Mouse (Mus musculus) CH12.LX (cell line): ENCODE data around the gene Fam193a. TPM values are rescaled to one million over a fixed set of nuclear protein-coding genes. Genes with fewer than 3 reads are reported as not detected.

Experiments
- DNase-seq: peaks from one replicate; pipeline ENCODE4 v3.0.0-alpha.2; 2013; ENCODE audit errors: extremely low read depth
- H3K27ac ChIP-seq: 2 replicates; pipeline ENCODE4 v1.5.1; 2012; ENCODE audit warnings: low read depth, mild to moderate bottlenecking, control low read depth, moderate library complexity; ENCODE audit not compliant: insufficient read depth
- H3K27me3 ChIP-seq: replicated peaks from 2 replicates; pipeline ENCODE3; 2012; ENCODE audit warnings: inconsistent platforms
- H3K36me3 ChIP-seq, 2 experiments: replicated peaks in 1 of 2; 2 replicates each; pipeline versions ENCODE3 to v1.6.1; 2012; ENCODE audit warnings: inconsistent platforms in 1 of 2, low read length in 1 of 2, mild to moderate bottlenecking in 1 of 2, mixed read lengths in 1 of 2, moderate library complexity in 1 of 2; ENCODE audit not compliant: control insufficient read depth in 1 of 2, insufficient read depth in 1 of 2
- H3K4me1 ChIP-seq, 2 experiments: 2 replicates each; pipeline ENCODE4 v1.6.1; 2012; ENCODE audit warnings: inconsistent platforms in 1 of 2, moderate library complexity in 1 of 2; ENCODE audit not compliant: insufficient read depth in 2 of 2, control insufficient read depth in 1 of 2
- H3K4me2 ChIP-seq: 2 replicates; pipeline ENCODE4 v1.6.1; 2012; ENCODE audit warnings: low read depth, mild to moderate bottlenecking, control low read depth; ENCODE audit not compliant: poor library complexity, insufficient read depth, severe bottlenecking
- H3K4me3 ChIP-seq, 3 experiments: fragments of 150-350 bp in 1 of 3; sonication (generic) in 1 of 3; replicated peaks in 1 of 3; 2 replicates each; pipeline versions ENCODE3 to v1.5.1; 2011 to 2012; ENCODE audit warnings: low read depth in 2 of 3, low read length in 2 of 3, mild to moderate bottlenecking in 2 of 3, moderate library complexity in 2 of 3, control low read depth in 1 of 3, improper control_type of control experiment in 1 of 3, inconsistent platforms in 1 of 3, mixed read lengths in 1 of 3; ENCODE audit not compliant: poor library complexity in 1 of 3
- H3K79me2 ChIP-seq: replicated peaks from 2 replicates; pipeline ENCODE4 v1.6.1; 2012; ENCODE audit warnings: mild to moderate bottlenecking, moderate library complexity; ENCODE audit not compliant: control insufficient read depth, poor library complexity, insufficient read depth, severe bottlenecking; ENCODE audit errors: extremely low read depth
- H3K9ac ChIP-seq: 2 replicates; pipeline ENCODE4 v1.6.1; 2012; ENCODE audit warnings: low read depth, mild to moderate bottlenecking, control low read depth, moderate library complexity; ENCODE audit not compliant: insufficient read depth
- H3K9me3 ChIP-seq: replicated peaks from 2 replicates; pipeline ENCODE3; 2012; ENCODE audit warnings: low read length, inconsistent platforms, mixed read lengths
- EP300 ChIP-seq: IDR thresholded peaks from 2 replicates; pipeline ENCODE4 v1.6.1; 2011; ENCODE audit warnings: low read length, improper control_type of control experiment
- JUND ChIP-seq: conservative IDR thresholded peaks from 2 replicates; pipeline ENCODE4 v1.6.1; 2011; ENCODE audit warnings: low read depth, low read length, improper control_type of control experiment
- KAT2A ChIP-seq: IDR thresholded peaks from 2 replicates; pipeline ENCODE4 v1.6.1; 2012; ENCODE audit warnings: low read length, improper control_type of control experiment, inconsistent platforms; ENCODE audit not compliant: insufficient replicate concordance
- MAFK ChIP-seq: IDR thresholded peaks from 2 replicates; pipeline ENCODE4 v1.6.1; 2011; ENCODE audit warnings: low read length, improper control_type of control experiment; ENCODE audit not compliant: insufficient replicate concordance
- NELFE ChIP-seq: IDR thresholded peaks from 2 replicates; pipeline ENCODE4 v1.6.1; 2011; ENCODE audit warnings: low read depth, low read length, improper control_type of control experiment
- SMC3 ChIP-seq: IDR thresholded peaks from 2 replicates; pipeline ENCODE4 v1.6.1; 2011; ENCODE audit warnings: low read depth, low read length, improper control_type of control experiment
- ZNF384 ChIP-seq: IDR thresholded peaks from 2 replicates; pipeline ENCODE4 v1.6.1; 2012; ENCODE audit warnings: low read depth, low read length, improper control_type of control experiment, inconsistent platforms
- dilution Hi-C: fragments of 300-500 bp; cut with MboI; formaldehyde crosslinking; loops from 2 replicates; pipeline ENCODE4 v1.14.3; 2020; ENCODE audit warnings: low sequenced_read_pairs; ENCODE audit not compliant: extremely low pct_unique_long_range_greater_than_20kb, extremely low pct_ligation_motif_present
- in situ Hi-C: fragments of 300-500 bp; cut with MboI; formaldehyde crosslinking; loops from 3 replicates; pipeline ENCODE4 v1.14.3; 2019; ENCODE audit warnings: low sequenced_read_pairs, low pct_ligation_motif_present, low pct_unique_long_range_greater_than_20kb, mixed read lengths
- polyA plus RNA-seq: library from polyadenylated mRNA; unstranded; fragments of >175 nt; gene quantifications from 2 replicates; pipeline ENCODE4 v1.2.1, GENCODE M21; 2012; ENCODE audit warnings: low read depth; ENCODE audit not compliant: insufficient read length
- total RNA-seq, 2 experiments: library from RNA; depleted of rRNA; stranded (reverse); fragments of 300-350 nt in 1 of 2; fragments of >200 nt in 1 of 2; gene quantifications; 2 replicates each; pipeline ENCODE4 v1.2.3; 2012 to 2014

Fam193a gene
- total and polyA plus RNA-seq, 3 experiments, result 3.6 to 19.0 (median 8.5) TPM

- H3K9me3 ChIP-seq, result no peaks in the 10 kb centered on the region
- dilution Hi-C loops (no loop called here), in situ Hi-C loops (no loop called here)
- no peak for TF ChIP-seq JUND
- peak; percentile 85 for TF ChIP-seq ZNF384
- H3K4me3 ChIP-seq, result no peak overlapping the region
- no peak overlapping the region for H3K27ac ChIP-seq
- H3K27me3 ChIP-seq, result no peaks in the 10 kb centered on the region
- H3K9ac ChIP-seq, result no peak overlapping the region
- H3K36me3 ChIP-seq, result peaks cover 0 to 13% of the 10 kb centered on the region in 2 experiments
- peaks cover 13% of the 10 kb centered on the region; the same call in 1 of the 2 replicates for H3K79me2 ChIP-seq
- H3K4me1 ChIP-seq, result peaks cover 0 to 6% of the 10 kb centered on the region in 2 experiments; a peak in 1 of 4 replicates
- H3K4me2 ChIP-seq, result no peak overlapping the region
- no peak for DNase-seq
Observed at GRCm38 (mm10) chr5:34407366-34407918, 37.7 kb downstream of the Fam193a start.

DNA sequence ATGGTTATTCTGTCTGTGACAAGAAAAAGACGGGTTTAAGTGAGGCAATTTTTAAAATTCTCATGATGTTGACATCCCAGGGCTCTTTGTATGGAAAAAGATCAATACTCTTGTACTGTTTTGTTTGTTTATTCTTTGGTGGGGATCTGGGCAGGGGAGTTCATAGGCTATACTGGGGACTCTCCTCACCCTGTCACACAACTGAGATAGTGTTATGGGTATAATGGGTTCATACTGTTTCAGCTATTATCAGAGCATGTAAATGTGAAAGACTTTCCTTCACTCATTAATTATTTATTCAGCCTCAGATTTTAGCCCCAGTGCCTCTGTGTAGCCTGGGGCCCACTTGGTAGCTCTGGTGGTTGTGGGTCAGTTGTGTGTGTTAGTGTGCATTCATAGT is 39.3 kb downstream of the Fam193a start:
- no peak overlapping the region for H3K9ac ChIP-seq
- dilution Hi-C loops, result no loop called here
- TF ChIP-seq EP300 (no peak), SMC3 (no peak)
- peaks cover 0 to 6% of the 10 kb centered on the region in 2 experiments; a peak in 1 of 4 replicates for H3K4me1 ChIP-seq
- H3K9me3 ChIP-seq, result no peaks in the 10 kb centered on the region
- peaks cover 0 to 20% of the 10 kb centered on the region in 2 experiments for H3K36me3 ChIP-seq
- in situ Hi-C loops, result no loop called here
- no peak for DNase-seq
- H3K79me2 ChIP-seq, result peaks cover 11% of the 10 kb centered on the region; the same call in 1 of the 2 replicates
- H3K4me3 ChIP-seq, result no peak overlapping the region
- no peak overlapping the region for H3K4me2 ChIP-seq
- no peaks in the 10 kb centered on the region for H3K27me3 ChIP-seq
- H3K27ac ChIP-seq, result no peak overlapping the region

GRCm38 (mm10) chr5:34410819-34411218 is 41.1 kb downstream of the Fam193a start:
- Histone ChIP-seq H3K4me1 (peaks cover 0 to 6% of the 10 kb centered on the region in 2 experiments; a peak in 1 of 4 replicates), H3K79me2 (peaks cover 11% of the 10 kb centered on the region; the same call in 1 of the 2 replicates), H3K9ac (no peak overlapping the region), H3K27ac (no peak overlapping the region), H3K4me2 (no peak overlapping the region), H3K4me3 (no peak overlapping the region), H3K9me3 (no peaks in the 10 kb centered on the region), H3K27me3 (no peaks in the 10 kb centered on the region), H3K36me3 (peaks cover 0 to 23% of the 10 kb centered on the region in 2 experiments)
- in situ Hi-C loops, result no loop called here
- no peak for DNase-seq
- dilution Hi-C loops, result no loop called here
- TF ChIP-seq MAFK, result peak; percentile 68; the same call in 1 of the 2 replicates
- no peak for TF ChIP-seq KAT2A
- no peak for TF ChIP-seq NELFE
